Comparison of ENCODE assay signal across 25 mouse cellular contexts in genomic region chr9:81957842-81958241, GRCm38 (mm10).
DNase-seq lines count a peak whose midpoint lies in the region; ATAC-seq and TF ChIP-seq lines count a peak whose summit lies in the region.
"Had no signal": no experiment of that assay in that cellular context is flagged by ENCODE, and none has a peak within 500 bp of the region (broad histone marks: within the 10 kb centered on the region; RNA-seq: fewer than 3 reads in every experiment).

No protein-coding gene starts in this region.

- H3K36me3 ChIP-seq in hindbrain, postnatal 0 days (ENCODE audit: insufficient read depth, low read length): no peaks in the 10 kb centered on the region
- no peaks in the 10 kb centered on the region for H3K36me3 ChIP-seq in hindbrain, embryonic 10.5 days
- H3K36me3 ChIP-seq in midbrain, embryonic 16.5 days (ENCODE audit: control insufficient read depth, insufficient read depth, low read length): no peaks in the 10 kb centered on the region
- no peaks in the 10 kb centered on the region for H3K36me3 ChIP-seq in midbrain, embryonic 14.5 days (ENCODE audit: control insufficient read depth, insufficient read depth, low read length)
- H3K36me3 ChIP-seq: forebrain, embryonic 12.5 days; stomach, embryonic 15.5 days had no signal

- no peak for TF ChIP-seq CTCF in hindbrain, postnatal 0 days (IDR thresholded peaks at IDR 0.05; ENCODE audit: low read depth)

- no peaks in the 10 kb centered on the region for H3K27me3 ChIP-seq in hindbrain, postnatal 0 days (ENCODE audit: insufficient read depth, low read length)
- H3K27me3 ChIP-seq in hindbrain, embryonic 10.5 days (ENCODE audit: insufficient read depth, poor library complexity, severe bottlenecking): no peaks in the 10 kb centered on the region
- no peaks in the 10 kb centered on the region for H3K27me3 ChIP-seq in midbrain, embryonic 16.5 days (ENCODE audit: control insufficient read depth, insufficient read depth, low read depth, low read length)
- no peaks in the 10 kb centered on the region for H3K27me3 ChIP-seq in midbrain, embryonic 14.5 days (ENCODE audit: control insufficient read depth, insufficient read depth, low read length)
- H3K27me3 ChIP-seq: forebrain, embryonic 12.5 days; stomach, embryonic 15.5 days had no signal

- no peak overlapping the region for H3K4me3 ChIP-seq in hindbrain, postnatal 0 days (ENCODE audit: low read length)
- H3K4me3 ChIP-seq in hindbrain, embryonic 10.5 days: no peak overlapping the region
- no peak overlapping the region for H3K4me3 ChIP-seq in midbrain, embryonic 16.5 days (ENCODE audit: low read depth, low read length)
- H3K4me3 ChIP-seq in midbrain, embryonic 14.5 days (replicated peaks; ENCODE audit: low read depth, low read length): no peak overlapping the region
- H3K4me3 ChIP-seq: erythroblast, embryonic 14.5 days; forebrain, embryonic 12.5 days; stomach, embryonic 15.5 days had no signal

- no peak overlapping the region for H3K27ac ChIP-seq in hindbrain, postnatal 0 days
- H3K27ac ChIP-seq in hindbrain, embryonic 10.5 days: no peak overlapping the region
- no peak overlapping the region for H3K27ac ChIP-seq in midbrain, embryonic 16.5 days (ENCODE audit: low read length)
- H3K27ac ChIP-seq in midbrain, embryonic 14.5 days (replicated peaks; ENCODE audit: low read depth, low read length): no peak overlapping the region
- H3K27ac ChIP-seq: forebrain, embryonic 12.5 days; liver, embryonic 14.5 days; macrophage; stomach, embryonic 15.5 days had no signal

- H3K9ac ChIP-seq in hindbrain, postnatal 0 days (replicated peaks; ENCODE audit: low read length): no peak overlapping the region
- no peak overlapping the region for H3K9ac ChIP-seq in midbrain, embryonic 16.5 days (ENCODE audit: low read depth, low read length)
- H3K9ac ChIP-seq in midbrain, embryonic 14.5 days (replicated peaks; ENCODE audit: low read length): no peak overlapping the region
- H3K9ac ChIP-seq: forebrain, embryonic 12.5 days; liver, embryonic 14.5 days; stomach, embryonic 15.5 days had no signal

- peak; percentile 52; the same call in 1 of the 2 replicates for ATAC-seq in frontal cortex, adult (ENCODE audit: low TSS enrichment)
- 0 out of 2 replicates have a peak, but pooled peaks have one; percentile 51 for ATAC-seq in hindbrain, postnatal 0 days
- peak; percentile 32; the same call in 1 of the 2 replicates for ATAC-seq in midbrain, embryonic 16.5 days
- no peak for ATAC-seq in midbrain, embryonic 14.5 days (ENCODE audit: low FRiP score, low TSS enrichment)
- ATAC-seq: intestine, postnatal 0 days had no signal

- H3K4me1 ChIP-seq in hindbrain, postnatal 0 days (ENCODE audit: insufficient read depth, low read length): no peaks in the 10 kb centered on the region
- H3K4me1 ChIP-seq in hindbrain, embryonic 10.5 days (replicated peaks): no peaks in the 10 kb centered on the region
- no peaks in the 10 kb centered on the region for H3K4me1 ChIP-seq in midbrain, embryonic 16.5 days (ENCODE audit: control insufficient read depth, insufficient read depth, low read length)
- no peaks in the 10 kb centered on the region for H3K4me1 ChIP-seq in midbrain, embryonic 14.5 days (ENCODE audit: control insufficient read depth, insufficient read depth, low read length)
- H3K4me1 ChIP-seq: forebrain, embryonic 12.5 days; stomach, embryonic 15.5 days had no signal

- H3K9me3 ChIP-seq in hindbrain, postnatal 0 days (ENCODE audit: low read length): no peaks in the 10 kb centered on the region
- H3K9me3 ChIP-seq in hindbrain, embryonic 10.5 days: no peaks in the 10 kb centered on the region
- no peaks in the 10 kb centered on the region for H3K9me3 ChIP-seq in midbrain, embryonic 16.5 days (replicated peaks; ENCODE audit: control insufficient read depth, low read length, poor library complexity, severe bottlenecking)
- no peaks in the 10 kb centered on the region for H3K9me3 ChIP-seq in midbrain, embryonic 14.5 days (ENCODE audit: control insufficient read depth, low read length)
- H3K9me3 ChIP-seq: forebrain, embryonic 12.5 days; stomach, embryonic 15.5 days had no signal

- no peak for DNase-seq in frontal cortex, postnatal 36 days (ENCODE audit: low spot score in 2 of 2)
- DNase-seq in hindbrain, postnatal 0 days (ENCODE audit: low spot score): peak; percentile 47
- no peak for DNase-seq in hindbrain, embryonic 10.5 days (ENCODE audit: low spot score)
- no peak for DNase-seq in midbrain, embryonic 14.5 days
- peak; percentile 27 for DNase-seq in telencephalon, adult 2 months (ENCODE audit: low read depth, low spot score)
- no peak for DNase-seq in kidney, postnatal 10 days
- DNase-seq: adrenal gland, adult 2 months; adrenal gland, postnatal 36 days; B cell, adult 2 months; cerebellum, adult 8-10 months; gastrocnemius, postnatal 14 days; kidney, adult 9 months; kidney, postnatal 14 days; liver; lung, adult 2 months; lung, postnatal 10 days; thymus, postnatal 14 days had no signal

- no peak overlapping the region for H3K4me2 ChIP-seq in hindbrain, postnatal 0 days (ENCODE audit: low read depth, low read length)
- H3K4me2 ChIP-seq in midbrain, embryonic 16.5 days (ENCODE audit: low read length): no peak overlapping the region
- H3K4me2 ChIP-seq in midbrain, embryonic 14.5 days (ENCODE audit: low read length): no peak overlapping the region
- H3K4me2 ChIP-seq: forebrain, embryonic 12.5 days; stomach, embryonic 15.5 days had no signal

- 67% methylated on average over 2 of the region's 2 CpGs for WGBS in hindbrain, postnatal 0 days
- WGBS in hindbrain, embryonic 10.5 days: 77% methylated on average over 2 of the region's 2 CpGs
- WGBS in midbrain, embryonic 16.5 days: 67% methylated on average over 2 of the region's 2 CpGs
- WGBS in midbrain, embryonic 14.5 days: 76% methylated on average over 2 of the region's 2 CpGs

Comparison
In these comparisons a context has a peak if more than half of its experiments do, and no peak if none do; other contexts are left out.
1. DNase-seq: peak in hindbrain, postnatal 0 days (single experiment) and telencephalon, adult 2 months (single experiment); none in frontal cortex, postnatal 36 days (0 of 2), hindbrain, embryonic 10.5 days (single experiment), midbrain, embryonic 14.5 days (single experiment) and kidney, postnatal 10 days (single experiment).